Mouse (Mus musculus) thymus, adult 2 months (tissue): ENCODE measurements at regions not wholly inside any gene's neighbourhood (a gene's known extent, or its start where the extent isn't known, plus 50 kb on each side); places are given as distances from the start of the nearest gene placed in this dataset.

ENCODE experiments used
- CTCF ChIP-seq: fragments of 200-500 bp; IDR thresholded peaks from 2 replicates; pipeline ENCODE4 v1.5.1; 2012; ENCODE audit warnings: mild to moderate bottlenecking, control low read depth, low read length, moderate library complexity, borderline replicate concordance; ENCODE audit not compliant: control insufficient read depth, poor library complexity, insufficient read depth; ENCODE audit errors: extremely low read depth
- POLR2A ChIP-seq: fragments of 200-500 bp; IDR thresholded peaks from 2 replicates; pipeline ENCODE4 v1.6.1; 2012; ENCODE audit warnings: mild to moderate bottlenecking, low read length, control low read depth, moderate library complexity; ENCODE audit not compliant: control insufficient read depth, poor library complexity, insufficient read depth; ENCODE audit errors: extremely low read depth

DNA sequence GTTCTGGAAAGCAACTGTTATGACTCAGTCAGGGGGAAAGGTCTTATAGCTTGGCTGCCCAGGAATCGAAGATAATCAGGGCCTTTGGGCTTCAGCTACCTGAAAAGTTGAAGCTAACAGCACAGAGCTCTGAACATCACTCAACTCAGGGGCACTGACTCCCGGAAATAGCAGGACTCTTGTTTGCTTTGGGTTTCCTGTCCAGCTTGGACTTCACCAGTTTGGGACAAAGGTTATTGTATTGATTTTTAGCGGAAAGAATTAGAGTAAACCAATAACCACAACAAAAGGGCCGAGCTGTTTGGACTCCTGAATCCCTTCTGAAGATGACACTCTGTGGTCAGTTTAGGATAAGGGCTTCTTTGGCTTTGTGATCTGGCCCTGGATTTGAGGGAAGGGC lies 53.4 kb upstream of the Sall1 start:
- TF ChIP-seq POLR2A (no peak), CTCF (no peak)
